Mouse (Mus musculus) forebrain, embryonic 12.5 days (tissue): ENCODE measurements at regions not wholly inside any gene's neighbourhood (a gene's known extent, or its start where the extent isn't known, plus 50 kb on each side); places are given as distances from the start of the nearest gene placed in this dataset.

ENCODE experiments used
- ATAC-seq: fragments of 200-750 bp; cut with Nextera tagmentation; 2 replicates; pipeline ENCODE4 v1.8.0; 2017; ENCODE audit warnings: moderate TSS enrichment; ENCODE audit not compliant: low FRiP score
- H3K27ac ChIP-seq: fragments of 300-500 bp; sonication (generic); 2 replicates; pipeline ENCODE4 v1.5.1; 2016; ENCODE audit warnings: mild to moderate bottlenecking
- H3K27me3 ChIP-seq: fragments of 300-500 bp; sonication (generic); 2 replicates; pipeline ENCODE4 v1.6.1; 2016; ENCODE audit warnings: mild to moderate bottlenecking
- H3K36me3 ChIP-seq: fragments of 300-500 bp; sonication (generic); replicated peaks from 2 replicates; pipeline ENCODE4 v1.6.1; 2016; ENCODE audit warnings: mild to moderate bottlenecking
- H3K4me1 ChIP-seq: fragments of 300-500 bp; sonication (generic); 2 replicates; pipeline ENCODE4 v1.6.1; 2016
- H3K4me2 ChIP-seq: fragments of 300-500 bp; sonication (generic); 2 replicates; pipeline ENCODE4 v1.6.1; 2016; ENCODE audit warnings: mild to moderate bottlenecking, moderate library complexity
- H3K4me3 ChIP-seq: fragments of 300-500 bp; sonication (generic); replicated peaks from 2 replicates; pipeline ENCODE4 v1.5.1; 2016; ENCODE audit warnings: mild to moderate bottlenecking
- H3K9ac ChIP-seq: fragments of 300-500 bp; sonication (generic); 2 replicates; pipeline ENCODE4 v1.6.1; 2016; ENCODE audit warnings: mild to moderate bottlenecking
- H3K9me3 ChIP-seq: fragments of 300-500 bp; sonication (generic); 2 replicates; pipeline ENCODE4 v1.6.1; 2016
- WGBS: fragments of 180-500 bp; shearing (Covaris S2); methylation state at CpG from one replicate; pipeline ENCODE4 v1.1.7; 2016; 5-methylcytosine and 5-hydroxymethylcytosine counted together

DNA sequence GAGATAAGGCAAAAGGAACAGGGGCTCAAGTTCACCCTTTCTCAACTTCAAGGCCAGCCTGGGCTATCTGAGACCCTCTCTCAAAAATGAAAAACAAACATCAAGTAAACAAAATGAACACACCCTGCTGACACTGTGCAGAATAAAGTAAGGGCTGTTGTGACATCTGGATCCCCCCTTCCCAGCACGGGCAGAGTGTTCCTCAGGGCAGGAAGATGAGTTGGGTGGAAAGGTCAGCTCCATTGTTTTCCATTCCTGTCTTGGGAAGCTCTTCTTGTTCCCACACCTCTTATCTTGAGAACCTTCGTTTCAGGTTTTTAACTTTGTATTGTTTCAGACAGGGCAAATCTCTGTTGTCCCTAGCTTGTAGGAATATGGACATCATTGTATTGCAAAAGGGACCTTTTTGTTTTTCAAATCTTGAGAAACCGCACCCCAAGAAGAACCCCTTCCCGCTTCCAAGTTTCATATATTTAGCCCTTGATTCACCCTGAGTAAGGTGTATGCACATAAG lies 141.5 kb upstream of the Tgfbr2 start:
- H3K4me2 ChIP-seq = no peak overlapping the region
- H3K9me3 ChIP-seq = no peaks in the 10 kb centered on the region
- WGBS = 81% methylated on average over 4 of the region's 4 CpGs
- H3K4me1 ChIP-seq = no peaks in the 10 kb centered on the region
- no peak overlapping the region for H3K4me3 ChIP-seq
- no peaks in the 10 kb centered on the region for H3K36me3 ChIP-seq
- H3K27ac ChIP-seq = no peak overlapping the region
- no peak for ATAC-seq
- H3K9ac ChIP-seq = no peak overlapping the region
- no peaks in the 10 kb centered on the region for H3K27me3 ChIP-seq

DNA sequence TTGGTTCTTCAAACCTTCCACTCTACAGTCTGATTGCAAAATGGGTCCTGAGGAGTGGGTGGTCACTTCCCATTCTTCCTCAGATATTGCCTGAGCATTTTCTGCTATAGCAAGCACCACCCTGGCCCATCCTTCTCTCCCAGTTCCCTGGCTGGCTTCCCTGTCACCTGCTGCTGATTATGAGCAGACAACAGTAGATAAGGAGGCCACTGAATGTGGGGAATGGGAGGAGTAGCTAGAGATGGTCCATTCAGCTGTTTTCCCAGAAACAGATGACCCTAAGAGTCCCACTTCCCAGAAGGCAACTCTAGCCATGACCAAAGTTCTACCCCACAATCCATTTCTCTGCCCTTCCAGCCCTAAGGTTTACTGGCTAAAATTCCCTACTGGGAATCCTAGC lies 139.6 kb upstream of the Tgfbr2 start:
- Histone ChIP-seq H3K9ac (no peak overlapping the region), H3K9me3 (no peaks in the 10 kb centered on the region), H3K4me2 (no peak overlapping the region), H3K27ac (no peak overlapping the region), H3K27me3 (no peaks in the 10 kb centered on the region), H3K4me3 (no peak overlapping the region), H3K4me1 (no peaks in the 10 kb centered on the region), H3K36me3 (no peaks in the 10 kb centered on the region)
- ATAC-seq = no peak

DNA sequence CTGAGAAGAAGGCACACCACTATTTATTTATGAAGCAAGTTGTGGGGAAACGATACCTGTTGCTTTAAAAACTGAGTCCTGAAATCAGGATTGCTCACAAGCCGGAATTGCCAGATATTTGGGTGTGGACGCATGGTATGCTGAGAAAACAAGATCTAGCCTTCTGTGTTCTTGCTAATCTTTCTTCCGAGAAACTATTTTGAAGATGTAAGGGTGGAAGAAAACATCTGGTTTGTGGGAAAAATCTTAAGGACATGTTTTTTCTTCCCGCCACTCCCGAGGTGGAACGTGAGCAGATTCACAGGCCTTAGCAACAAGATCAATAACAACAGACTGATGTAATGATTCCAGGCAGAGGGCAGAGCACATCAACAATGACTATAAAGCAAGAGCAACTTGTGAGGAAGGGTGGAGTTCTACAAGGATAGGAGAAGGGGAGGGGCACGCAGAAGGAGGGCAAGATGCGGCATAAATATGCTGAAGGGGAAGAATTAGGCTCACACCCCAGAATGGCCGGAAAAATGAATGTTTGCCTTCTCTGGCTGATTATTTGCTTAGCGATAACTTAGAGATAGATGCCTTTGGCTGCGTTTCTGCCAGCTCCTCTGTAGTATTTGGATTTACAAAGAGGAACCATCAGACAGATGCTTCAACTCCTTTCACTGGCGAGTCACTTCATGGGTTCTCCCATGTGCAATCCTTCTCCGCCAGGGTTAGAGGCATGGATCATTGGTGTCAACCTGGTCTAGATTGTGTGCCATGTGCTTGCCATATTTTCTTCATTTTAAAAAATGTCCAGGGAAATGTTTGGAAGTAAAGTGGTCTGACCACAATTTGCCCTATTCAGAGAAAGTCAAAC lies 139.0 kb upstream of the Tgfbr2 start:
- Histone ChIP-seq H3K4me3 (no peak overlapping the region), H3K4me2 (no peak overlapping the region), H3K27me3 (no peaks in the 10 kb centered on the region), H3K36me3 (no peaks in the 10 kb centered on the region), H3K4me1 (no peaks in the 10 kb centered on the region), H3K9ac (no peak overlapping the region), H3K27ac (no peak overlapping the region), H3K9me3 (no peaks in the 10 kb centered on the region)
- WGBS = 88% methylated on average over 14 of the region's 14 CpGs
- ATAC-seq = no peak

DNA sequence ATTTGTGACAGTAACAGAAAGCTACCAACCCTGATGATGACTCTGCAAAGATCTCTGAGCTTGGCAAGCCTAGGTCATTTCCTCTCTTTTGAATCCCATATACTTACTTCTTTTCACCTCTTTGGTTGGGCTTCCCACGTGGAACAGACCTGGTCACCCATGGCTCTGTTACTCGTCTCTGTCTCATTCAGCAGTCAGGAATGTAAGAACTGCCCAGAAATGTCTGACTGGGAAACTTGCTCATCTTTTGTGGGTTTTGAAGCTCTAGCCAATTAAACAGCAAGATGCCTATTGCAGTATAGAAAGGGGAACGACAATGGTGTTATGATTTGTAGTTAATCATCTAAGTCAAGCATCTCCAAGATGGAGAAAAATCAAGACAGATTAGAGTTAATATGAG lies 136.2 kb upstream of the Tgfbr2 start:
- 77% methylated on average over 3 of the region's 3 CpGs for WGBS
- ATAC-seq = no peak
- H3K4me2 ChIP-seq = no peak overlapping the region
- no peak overlapping the region for H3K9ac ChIP-seq
- H3K4me1 ChIP-seq = no peaks in the 10 kb centered on the region
- no peaks in the 10 kb centered on the region for H3K9me3 ChIP-seq
- no peaks in the 10 kb centered on the region for H3K27me3 ChIP-seq
- H3K36me3 ChIP-seq = no peaks in the 10 kb centered on the region
- no peak overlapping the region for H3K4me3 ChIP-seq
- no peak overlapping the region for H3K27ac ChIP-seq

DNA sequence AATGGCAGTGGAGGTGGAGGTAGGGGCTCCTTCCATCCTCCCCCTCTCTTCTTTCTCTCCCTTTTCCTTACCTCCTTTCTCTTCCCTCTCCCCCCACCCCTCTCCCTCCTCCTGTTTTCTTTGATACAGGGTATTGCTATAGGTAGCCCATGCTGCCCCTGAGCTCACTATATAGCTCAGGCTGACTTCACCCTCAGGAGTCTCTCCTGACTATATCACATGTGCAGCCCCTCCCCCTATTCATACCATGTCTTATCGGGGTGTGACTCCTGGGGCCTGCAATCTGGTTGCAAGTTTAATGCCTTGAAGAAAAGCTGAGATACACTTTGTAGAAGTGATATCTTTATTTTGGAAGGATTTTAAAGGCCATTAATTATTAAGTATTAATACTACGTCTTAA lies 126.4 kb upstream of the Tgfbr2 start:
- WGBS = 95% methylated on average over 2 of the region's 2 CpGs

DNA sequence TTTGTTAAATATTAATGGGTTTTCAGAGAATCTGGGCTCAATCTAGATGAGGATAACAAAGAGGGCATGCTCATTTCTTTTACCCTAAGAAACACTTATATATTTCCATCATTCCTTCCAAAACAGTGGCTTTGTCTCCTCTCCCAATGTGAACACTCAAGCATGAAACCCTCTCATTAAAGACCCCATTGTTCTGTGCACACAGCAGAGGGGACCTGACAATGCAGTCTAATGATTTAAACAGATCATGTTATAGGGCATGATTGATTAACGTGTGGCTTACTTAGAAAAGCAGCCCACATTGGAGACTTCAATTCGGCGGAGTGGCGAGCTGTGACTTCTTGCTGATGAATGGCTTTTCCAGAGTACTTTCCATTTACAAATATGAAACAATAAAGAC lies 123.6 kb upstream of the Tgfbr2 start:
- H3K4me1 ChIP-seq = peaks cover 3% of the 10 kb centered on the region
- WGBS = 13% methylated on average over 4 of the region's 4 CpGs
- no peak overlapping the region for H3K4me2 ChIP-seq
- no peaks in the 10 kb centered on the region for H3K9me3 ChIP-seq
- H3K4me3 ChIP-seq = no peak overlapping the region
- H3K9ac ChIP-seq = no peak overlapping the region
- no peaks in the 10 kb centered on the region for H3K36me3 ChIP-seq
- H3K27me3 ChIP-seq = peaks cover 10% of the 10 kb centered on the region; the same call in 1 of the 2 replicates
- no peak overlapping the region for H3K27ac ChIP-seq
- ATAC-seq = no peak

More for the DNA sequence above, 126.4 kb upstream of the Tgfbr2 start:
- H3K4me2 ChIP-seq = no peak overlapping the region
- H3K4me3 ChIP-seq = no peak overlapping the region
- H3K4me1 ChIP-seq = peaks cover 3% of the 10 kb centered on the region
- no peaks in the 10 kb centered on the region for H3K36me3 ChIP-seq
- no peak for ATAC-seq
- H3K9me3 ChIP-seq = no peaks in the 10 kb centered on the region
- H3K9ac ChIP-seq = no peak overlapping the region
- peaks cover 10% of the 10 kb centered on the region; the same call in 1 of the 2 replicates for H3K27me3 ChIP-seq
- H3K27ac ChIP-seq = no peak overlapping the region

DNA sequence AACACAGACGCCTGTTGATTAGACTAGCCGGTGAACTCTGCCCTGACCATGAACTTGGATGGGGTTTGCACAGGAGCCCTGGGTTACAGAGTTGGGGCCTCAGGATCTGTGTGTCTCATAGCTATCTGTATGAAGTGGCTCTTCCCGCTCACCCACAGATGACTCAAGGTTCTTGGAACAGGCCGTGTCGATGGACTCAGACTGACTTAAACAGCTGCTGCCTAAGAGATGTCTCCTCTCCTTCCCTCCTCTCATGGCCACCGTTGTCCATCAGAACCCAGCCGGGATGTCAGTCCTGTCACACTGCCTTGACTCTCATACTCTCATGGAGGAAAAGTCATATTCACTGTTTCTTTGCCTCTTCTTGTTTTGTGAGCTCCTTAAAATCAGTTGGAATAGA lies 121.2 kb upstream of the Tgfbr2 start:
- Histone ChIP-seq H3K9ac (no peak overlapping the region), H3K4me2 (no peak overlapping the region), H3K9me3 (no peaks in the 10 kb centered on the region), H3K27ac (no peak overlapping the region), H3K4me1 (peaks cover 3% of the 10 kb centered on the region), H3K27me3 (peaks cover 10% of the 10 kb centered on the region; the same call in 1 of the 2 replicates), H3K4me3 (no peak overlapping the region), H3K36me3 (no peaks in the 10 kb centered on the region)
- ATAC-seq = no peak
- WGBS = 95% methylated on average over 7 of the region's 7 CpGs

DNA sequence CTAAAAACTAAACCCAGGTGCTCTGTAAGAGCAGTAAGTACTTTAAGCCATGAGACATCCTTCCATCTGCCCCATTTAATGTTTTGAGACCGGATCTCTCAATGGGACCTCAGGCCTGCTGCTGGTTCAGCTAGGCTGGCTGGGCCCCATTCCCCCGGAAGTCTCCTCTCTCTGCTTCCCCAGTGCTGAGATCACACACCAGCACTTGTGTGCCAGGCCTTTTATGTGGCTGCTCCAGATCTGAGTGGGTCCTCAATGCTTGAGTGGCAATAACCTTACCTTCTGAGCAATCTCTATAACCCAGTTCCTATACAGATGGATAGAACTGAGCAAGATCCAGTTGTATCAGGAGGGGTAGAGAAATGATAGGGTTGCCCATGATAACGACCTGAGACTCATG lies 118.9 kb upstream of the Tgfbr2 start:
- no peak for ATAC-seq
- H3K36me3 ChIP-seq = no peaks in the 10 kb centered on the region
- 82% methylated on average over 3 of the region's 3 CpGs for WGBS
- no peak overlapping the region for H3K9ac ChIP-seq
- no peak overlapping the region for H3K27ac ChIP-seq
- peaks cover 3% of the 10 kb centered on the region for H3K4me1 ChIP-seq
- no peaks in the 10 kb centered on the region for H3K27me3 ChIP-seq
- no peaks in the 10 kb centered on the region for H3K9me3 ChIP-seq
- no peak overlapping the region for H3K4me3 ChIP-seq
- no peak overlapping the region for H3K4me2 ChIP-seq

DNA sequence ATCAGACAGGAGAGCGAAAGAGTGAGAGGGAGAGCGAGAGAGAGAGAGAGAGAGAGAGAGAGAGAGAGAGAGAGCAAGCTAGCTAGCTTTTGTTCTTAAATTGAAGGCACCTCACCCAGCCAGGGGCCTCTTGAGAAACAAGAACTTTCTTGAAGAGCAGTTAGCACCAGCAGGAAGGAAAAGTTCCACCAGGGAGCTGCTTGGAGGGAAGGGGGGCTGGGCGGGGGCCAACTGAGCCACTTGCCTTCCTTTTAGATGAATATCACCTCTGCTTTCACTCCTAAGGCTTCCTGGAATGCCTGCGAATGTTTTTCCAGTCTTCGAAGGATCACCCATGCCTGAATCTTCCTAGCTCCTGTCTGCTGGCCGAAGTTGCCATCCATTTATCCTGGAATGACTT lies 118.0 kb upstream of the Tgfbr2 start:
- Histone ChIP-seq H3K9ac (no peak overlapping the region), H3K4me3 (no peak overlapping the region), H3K4me1 (no peaks in the 10 kb centered on the region), H3K4me2 (no peak overlapping the region), H3K27me3 (no peaks in the 10 kb centered on the region), H3K27ac (no peak overlapping the region), H3K36me3 (no peaks in the 10 kb centered on the region), H3K9me3 (no peaks in the 10 kb centered on the region)
- 79% methylated on average over 6 of the region's 6 CpGs for WGBS
- no peak for ATAC-seq

DNA sequence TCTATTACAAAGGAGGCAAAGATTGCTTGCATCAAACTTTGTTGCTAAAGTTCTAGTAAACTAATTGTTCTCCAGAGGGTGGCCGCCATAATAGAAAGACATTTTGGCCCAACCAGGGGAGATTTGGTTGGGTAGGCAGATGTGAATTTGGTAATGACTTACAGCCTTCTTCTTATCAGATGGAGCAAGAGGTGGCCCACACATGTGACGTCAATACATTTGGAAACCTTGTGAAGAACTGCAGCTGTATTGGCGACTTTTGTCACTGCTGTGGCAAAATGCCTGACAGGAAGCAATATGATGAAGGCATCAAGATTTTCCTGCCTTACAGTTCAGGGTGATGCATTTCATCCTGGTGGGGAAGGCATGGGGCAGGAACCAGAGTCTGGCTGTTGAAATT lies 116.5 kb upstream of the Tgfbr2 start:
- Histone ChIP-seq H3K27ac (no peak overlapping the region), H3K27me3 (no peaks in the 10 kb centered on the region), H3K36me3 (no peaks in the 10 kb centered on the region), H3K4me1 (no peaks in the 10 kb centered on the region), H3K9me3 (no peaks in the 10 kb centered on the region), H3K9ac (no peak overlapping the region), H3K4me2 (no peak overlapping the region), H3K4me3 (no peak overlapping the region)
- ATAC-seq = no peak
- 88% methylated on average over 3 of the region's 3 CpGs for WGBS

DNA sequence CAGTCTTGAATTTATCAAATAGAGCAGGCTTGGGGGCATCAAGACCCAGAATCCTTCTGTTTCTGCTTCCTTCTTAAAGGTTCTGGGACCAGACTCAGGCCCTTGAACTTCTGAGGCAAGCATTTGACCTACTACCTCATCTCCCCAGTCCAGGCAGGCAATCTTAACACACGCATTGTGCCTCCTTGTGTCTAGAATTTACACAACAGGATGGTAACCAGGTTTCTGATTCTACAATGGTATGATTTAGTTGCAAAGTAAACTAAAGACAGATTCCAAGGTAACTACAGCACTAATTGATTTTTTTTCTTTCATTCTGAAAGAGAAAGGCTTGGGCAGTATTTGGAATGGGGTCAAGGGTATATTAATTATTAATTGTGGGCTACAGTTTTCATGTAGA lies 115.7 kb upstream of the Tgfbr2 start:
- H3K4me2 ChIP-seq = no peak overlapping the region
- no peaks in the 10 kb centered on the region for H3K4me1 ChIP-seq
- H3K27ac ChIP-seq = no peak overlapping the region
- no peak overlapping the region for H3K4me3 ChIP-seq
- no peak for ATAC-seq
- no peaks in the 10 kb centered on the region for H3K27me3 ChIP-seq
- H3K36me3 ChIP-seq = no peaks in the 10 kb centered on the region
- WGBS = 90% methylated on average over 1 of the region's 1 CpGs
- no peaks in the 10 kb centered on the region for H3K9me3 ChIP-seq
- no peak overlapping the region for H3K9ac ChIP-seq

DNA sequence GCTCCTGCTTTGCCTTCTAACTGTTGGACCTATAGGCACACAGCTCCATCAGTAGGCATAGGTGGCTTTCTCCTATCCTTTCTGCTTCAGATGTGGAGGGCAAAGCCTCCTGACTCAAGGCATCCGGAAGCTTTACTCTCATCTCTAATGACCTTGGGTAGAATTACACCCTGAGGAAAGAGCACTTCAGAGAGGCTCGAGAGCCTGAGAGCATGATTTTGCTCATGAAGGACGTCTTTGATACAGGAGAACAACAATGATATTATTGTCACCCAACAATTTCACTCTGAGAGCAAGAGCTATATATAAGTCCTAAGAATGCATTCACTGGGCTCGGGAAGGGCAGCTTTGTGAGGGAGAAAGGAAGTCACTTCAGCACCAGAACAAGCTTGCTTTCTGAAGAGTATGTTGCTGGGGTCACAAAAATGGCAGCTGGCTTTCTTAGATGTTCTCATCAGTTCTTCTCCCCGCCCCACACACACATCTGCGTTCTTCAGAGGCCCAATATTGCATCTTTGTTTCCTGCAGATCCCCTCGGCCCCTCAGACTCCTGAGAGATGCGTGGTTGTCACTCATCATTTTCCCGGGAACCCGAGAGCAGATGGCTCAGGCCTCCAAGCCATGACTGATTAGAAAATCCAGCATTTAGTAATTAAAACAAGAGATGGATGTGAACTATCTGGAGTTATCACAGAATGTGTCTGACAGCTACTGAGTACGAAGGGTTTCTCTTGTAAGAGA lies 110.7 kb upstream of the Tgfbr2 start:
- no peak for ATAC-seq
- no peaks in the 10 kb centered on the region for H3K36me3 ChIP-seq
- no peak overlapping the region for H3K9ac ChIP-seq
- H3K4me3 ChIP-seq = no peak overlapping the region
- H3K27ac ChIP-seq = no peak overlapping the region
- WGBS = 73% methylated on average over 11 of the region's 11 CpGs
- H3K4me2 ChIP-seq = no peak overlapping the region
- no peaks in the 10 kb centered on the region for H3K4me1 ChIP-seq
- H3K27me3 ChIP-seq = no peaks in the 10 kb centered on the region
- no peaks in the 10 kb centered on the region for H3K9me3 ChIP-seq
